Mouse (Mus musculus): Measurements from ENCODE around the gene Pld3.

The Pld3 gene

GRCm38 (mm10) chr7:27560978-27561377, 8.0 kb upstream of the Pld3 start:
- DNase-seq: no peak

GRCm38 (mm10) chr7:27560291-27560887, 7.4 kb upstream of the Pld3 start:
- DNase-seq: no peak

GRCm38 (mm10) chr7:27552070-27552469, 948 bp downstream of the Pld3 start:
- no peak for DNase-seq

- no peak for DNase-seq
Observed at GRCm38 (mm10) chr7:27549597-27549996, 3.4 kb downstream of the Pld3 start.

- DNase-seq: no peak
Observed at GRCm38 (mm10) chr7:27544675-27545370, 8.2 kb downstream of the Pld3 start.

GRCm38 (mm10) chr7:27543851-27544250, 9.2 kb downstream of the Pld3 start:
- DNase-seq: no peak

GRCm38 (mm10) chr7:27543065-27543464, 10.0 kb downstream of the Pld3 start:
- DNase-seq: no peak

- peak; percentile 86 for DNase-seq
Observed at GRCm38 (mm10) chr7:27542392-27543033, 10.5 kb downstream of the Pld3 start.

GRCm38 (mm10) chr7:27541922-27542321, 11.1 kb downstream of the Pld3 start:
- DNase-seq: no peak

GRCm38 (mm10) chr7:27541431-27541830, 11.6 kb downstream of the Pld3 start:
- peak; percentile 58 for DNase-seq

GRCm38 (mm10) chr7:27540935-27541334, 12.1 kb downstream of the Pld3 start:
- DNase-seq: no peak

GRCm38 (mm10) chr7:27540521-27540920, 12.5 kb downstream of the Pld3 start:
- DNase-seq: no peak

- DNase-seq: no peak
Observed at GRCm38 (mm10) chr7:27538797-27539196, 14.2 kb downstream of the Pld3 start.

GRCm38 (mm10) chr7:27537998-27538397, 15.0 kb downstream of the Pld3 start:
- no peak for DNase-seq

- DNase-seq: no peak
Observed at GRCm38 (mm10) chr7:27536618-27537017, 16.4 kb downstream of the Pld3 start.

- DNase-seq: no peak
Observed at GRCm38 (mm10) chr7:27535386-27535785, 17.6 kb downstream of the Pld3 start.

- no peak for DNase-seq
Observed at GRCm38 (mm10) chr7:27532480-27533050, 20.5 kb downstream of the Pld3 start.

- DNase-seq: no peak
Observed at GRCm38 (mm10) chr7:27531707-27532106, 21.3 kb downstream of the Pld3 start.

GRCm38 (mm10) chr7:27530937-27531336, 22.1 kb downstream of the Pld3 start:
- DNase-seq: no peak

- DNase-seq: peak; percentile 26
Observed at GRCm38 (mm10) chr7:27529070-27529469, 23.9 kb downstream of the Pld3 start.

GRCm38 (mm10) chr7:27526039-27526827, 26.8 kb downstream of the Pld3 start:
- DNase-seq: peak; percentile 86

- DNase-seq: no peak
Observed at GRCm38 (mm10) chr7:27523805-27524204, 29.2 kb downstream of the Pld3 start.

GRCm38 (mm10) chr7:27522967-27523366, 30.1 kb downstream of the Pld3 start, which contains the start of gene Hipk4:
Gene Hipk4 (plus strand): TSS chr7:27523267.
- DNase-seq: no peak

All from retina, postnatal 1 day (tissue).